Mouse (Mus musculus): ENCODE measurements at regions not wholly inside any gene's neighbourhood (a gene's known extent, or its start where the extent isn't known, plus 50 kb on each side); places are given as distances from the start of the nearest gene placed in this dataset.

GRCm38 (mm10) chr1:107900913-107901312 lies 311.1 kb downstream of the Serpinb8 start:
- Histone ChIP-seq H3K4me3 (ENCODE audit: low read depth, low read length) (no peak overlapping the region), H3K27ac (ENCODE audit: low read depth) (no peak overlapping the region), H3K9me3 (ENCODE audit: low read depth, low read length) (no peaks in the 10 kb centered on the region), H3K4me1 (ENCODE audit: insufficient read depth) (no peaks in the 10 kb centered on the region), H3K36me3 (ENCODE audit: insufficient read depth) (no peaks in the 10 kb centered on the region), H3K9ac (no peak overlapping the region), H3K4me2 (no peak overlapping the region), H3K27me3 (ENCODE audit: insufficient read depth, low read length) (no peaks in the 10 kb centered on the region)
- no peak for TF ChIP-seq CTCF (IDR thresholded peaks at IDR 0.05; ENCODE audit: low read depth)
- no peak for ATAC-seq (ENCODE audit: insufficient read depth)
- DNase-seq = no peak
- WGBS = 59% methylated on average over 1 of the region's 1 CpGs

DNA sequence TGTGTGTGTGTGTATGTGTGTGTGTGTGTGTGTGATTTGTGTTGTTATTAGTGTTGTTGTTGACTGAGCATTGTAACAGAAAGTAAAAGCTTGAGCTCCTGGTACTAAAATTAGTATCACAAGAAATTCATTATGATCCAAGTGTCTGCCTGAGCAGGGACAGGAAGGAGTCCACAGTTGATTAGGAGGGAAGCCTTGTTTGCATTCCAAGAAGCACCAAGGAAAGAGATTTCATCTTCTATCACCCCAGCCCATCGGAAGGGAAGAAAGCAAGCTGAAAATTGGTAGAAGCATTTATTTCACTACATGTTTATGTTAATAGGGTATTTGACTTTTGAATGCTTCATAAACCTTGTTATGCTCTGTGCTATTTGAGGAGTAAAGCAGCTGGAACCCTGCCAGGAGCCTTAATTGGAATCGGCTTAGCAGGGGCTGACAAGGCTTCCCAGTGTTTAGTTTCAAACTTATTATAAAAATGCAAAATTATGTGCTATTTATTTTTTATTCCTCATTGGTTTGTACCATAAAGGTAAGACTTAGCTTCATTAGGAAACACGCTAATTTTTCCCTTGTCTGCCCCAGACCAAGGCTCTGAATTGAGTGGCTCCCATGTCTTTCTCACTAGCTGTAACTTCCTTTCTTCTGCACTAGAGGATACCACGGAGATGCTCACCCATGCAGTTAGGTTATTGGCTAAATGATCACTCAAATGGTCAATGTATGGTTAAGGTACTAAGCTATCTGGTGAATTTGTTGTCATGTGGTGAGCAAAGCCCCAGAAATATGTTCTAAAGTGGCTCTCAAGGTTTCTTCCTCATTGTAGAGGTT lies 318.6 kb downstream of the Serpinb8 start:
- Histone ChIP-seq H3K4me1 (ENCODE audit: insufficient read depth) (peaks cover 12% of the 10 kb centered on the region; the same call in 1 of the 2 replicates), H3K9ac (no peak overlapping the region), H3K27me3 (ENCODE audit: insufficient read depth, low read length) (no peaks in the 10 kb centered on the region), H3K4me2 (no peak overlapping the region), H3K4me3 (ENCODE audit: low read depth, low read length) (no peak overlapping the region), H3K9me3 (ENCODE audit: low read depth, low read length) (no peaks in the 10 kb centered on the region), H3K27ac (ENCODE audit: low read depth) (no peak overlapping the region), H3K36me3 (ENCODE audit: insufficient read depth) (no peaks in the 10 kb centered on the region)
- ATAC-seq (ENCODE audit: insufficient read depth) = no peak
- peak; percentile 73 for DNase-seq
- no peak for TF ChIP-seq CTCF (IDR thresholded peaks at IDR 0.05; ENCODE audit: low read depth)
- 42% methylated on average over 4 of the region's 4 CpGs for WGBS

- ATAC-seq (ENCODE audit: insufficient read depth) (no peak), DNase-seq (no peak)
- H3K4me2 ChIP-seq = no peak overlapping the region
- H3K36me3 ChIP-seq (ENCODE audit: insufficient read depth) = no peaks in the 10 kb centered on the region
- H3K4me3 ChIP-seq (ENCODE audit: low read depth, low read length) = no peak overlapping the region
- no peak overlapping the region for H3K27ac ChIP-seq (ENCODE audit: low read depth)
- WGBS = 23% methylated on average over 7 of the region's 7 CpGs
- TF ChIP-seq CTCF (IDR thresholded peaks at IDR 0.05; ENCODE audit: low read depth) = no peak
- H3K9me3 ChIP-seq (ENCODE audit: low read depth, low read length) = no peaks in the 10 kb centered on the region
- H3K27me3 ChIP-seq (ENCODE audit: insufficient read depth, low read length) = no peaks in the 10 kb centered on the region
- 0 out of 2 replicates have a peak, but pooled peaks cover 6% of the 10 kb centered on the region for H3K4me1 ChIP-seq (ENCODE audit: insufficient read depth)
- H3K9ac ChIP-seq = no peak overlapping the region
Observed at GRCm38 (mm10) chr1:107914671-107915590, 325.1 kb downstream of the Serpinb8 start.

GRCm38 (mm10) chr1:107917037-107917436 lies 327.2 kb downstream of the Serpinb8 start:
- WGBS = 26% methylated on average over 5 of the region's 5 CpGs

GRCm38 (mm10) chr1:107941601-107942270 lies 351.9 kb downstream of the Serpinb8 start:
- H3K27ac ChIP-seq (ENCODE audit: low read depth) = no peak overlapping the region

More at GRCm38 (mm10) chr1:107917037-107917436, 327.2 kb downstream of the Serpinb8 start:
- DNase-seq (peak; percentile 74), ATAC-seq (ENCODE audit: insufficient read depth) (no peak)
- Histone ChIP-seq H3K27me3 (ENCODE audit: insufficient read depth, low read length) (no peaks in the 10 kb centered on the region), H3K9ac (no peak overlapping the region), H3K36me3 (ENCODE audit: insufficient read depth) (no peaks in the 10 kb centered on the region), H3K27ac (ENCODE audit: low read depth) (no peak overlapping the region), H3K4me2 (no peak overlapping the region), H3K4me3 (ENCODE audit: low read depth, low read length) (no peak overlapping the region), H3K9me3 (ENCODE audit: low read depth, low read length) (no peaks in the 10 kb centered on the region), H3K4me1 (ENCODE audit: insufficient read depth) (0 out of 2 replicates have a peak, but pooled peaks cover 6% of the 10 kb centered on the region)
- TF ChIP-seq CTCF (IDR thresholded peaks at IDR 0.05; ENCODE audit: low read depth) = no peak

GRCm38 (mm10) chr1:107946204-107946939 lies 356.6 kb downstream of the Serpinb8 start:
- H3K9ac ChIP-seq = no peak overlapping the region
- no peak overlapping the region for H3K27ac ChIP-seq (ENCODE audit: low read depth)
- no peaks in the 10 kb centered on the region for H3K36me3 ChIP-seq (ENCODE audit: insufficient read depth)
- TF ChIP-seq CTCF (IDR thresholded peaks at IDR 0.05; ENCODE audit: low read depth) = no peak
- 70% methylated on average over 1 of the region's 1 CpGs for WGBS
- H3K4me1 ChIP-seq (ENCODE audit: insufficient read depth) = no peaks in the 10 kb centered on the region
- H3K9me3 ChIP-seq (ENCODE audit: low read depth, low read length) = no peaks in the 10 kb centered on the region
- DNase-seq = no peak
- no peak for ATAC-seq (ENCODE audit: insufficient read depth)
- no peak overlapping the region for H3K4me2 ChIP-seq
- no peak overlapping the region for H3K4me3 ChIP-seq (ENCODE audit: low read depth, low read length)
- H3K27me3 ChIP-seq (ENCODE audit: insufficient read depth, low read length) = no peaks in the 10 kb centered on the region

More at GRCm38 (mm10) chr1:107941601-107942270, 351.9 kb downstream of the Serpinb8 start:
- ATAC-seq (ENCODE audit: insufficient read depth) = peak; percentile 38; the same call in 1 of the 2 replicates
- no peak overlapping the region for H3K4me3 ChIP-seq (ENCODE audit: low read depth, low read length)
- no peaks in the 10 kb centered on the region for H3K9me3 ChIP-seq (ENCODE audit: low read depth, low read length)
- DNase-seq = peak; percentile 26
- H3K4me1 ChIP-seq (ENCODE audit: insufficient read depth) = no peaks in the 10 kb centered on the region
- WGBS = 55% methylated on average over 5 of the region's 5 CpGs
- TF ChIP-seq CTCF (IDR thresholded peaks at IDR 0.05; ENCODE audit: low read depth) = no peak
- no peak overlapping the region for H3K4me2 ChIP-seq
- no peaks in the 10 kb centered on the region for H3K36me3 ChIP-seq (ENCODE audit: insufficient read depth)
- no peaks in the 10 kb centered on the region for H3K27me3 ChIP-seq (ENCODE audit: insufficient read depth, low read length)
- H3K9ac ChIP-seq = no peak overlapping the region

All from lung, embryonic 14.5 days (tissue).